Mouse (Mus musculus) neural tube, embryonic 14.5 days (tissue): ENCODE measurements around the gene Eme2. TPM values are rescaled to one million over a fixed set of nuclear protein-coding genes. Genes with fewer than 3 reads are reported as not detected.

ENCODE experiments used
- ATAC-seq: fragments of 200-750 bp; cut with Nextera tagmentation; 2 replicates; pipeline ENCODE4 v1.8.0; 2017; ENCODE audit warnings: low read depth, mild to moderate bottlenecking, moderate TSS enrichment, moderate library complexity
- H3K27ac ChIP-seq: fragments of 300-500 bp; sonication (generic); 2 replicates; pipeline ENCODE4 v1.5.1; 2014; ENCODE audit warnings: low read depth, mild to moderate bottlenecking, control low read depth, low read length, moderate library complexity, mixed read lengths
- H3K27me3 ChIP-seq: fragments of 300-500 bp; sonication (generic); 2 replicates; pipeline ENCODE4 v1.6.1; 2014; ENCODE audit warnings: low read length; ENCODE audit not compliant: control insufficient read depth, insufficient read depth
- H3K36me3 ChIP-seq: fragments of 300-500 bp; sonication (generic); 2 replicates; pipeline ENCODE4 v1.6.1; 2014; ENCODE audit warnings: low read length, mixed read lengths; ENCODE audit not compliant: control insufficient read depth, insufficient read depth
- H3K4me1 ChIP-seq: fragments of 300-500 bp; sonication (generic); 2 replicates; pipeline ENCODE4 v1.6.1; 2014; ENCODE audit warnings: low read length; ENCODE audit not compliant: control insufficient read depth, insufficient read depth
- H3K4me2 ChIP-seq: fragments of 300-500 bp; sonication (generic); 2 replicates; pipeline ENCODE4 v1.6.1; 2014; ENCODE audit warnings: mild to moderate bottlenecking, low read depth, low read length, control low read depth
- H3K4me3 ChIP-seq: fragments of 300-500 bp; sonication (generic); 2 replicates; pipeline ENCODE4 v1.5.1; 2014; ENCODE audit warnings: low read depth, low read length, control low read depth, mixed read lengths
- H3K9ac ChIP-seq: fragments of 300-500 bp; sonication (generic); replicated peaks from 2 replicates; pipeline ENCODE4 v1.6.1; 2014; ENCODE audit warnings: low read depth, mild to moderate bottlenecking, control low read depth, low read length, mixed read lengths
- H3K9me3 ChIP-seq: fragments of 300-500 bp; sonication (generic); 2 replicates; pipeline ENCODE4 v1.6.1; 2016; ENCODE audit warnings: low read length; ENCODE audit not compliant: control insufficient read depth
- WGBS: fragments of 180-500 bp; shearing (Covaris S2); extraction: QIAGEN DNeasy Blood & Tissue Kit; methylation state at CpG from one replicate; pipeline ENCODE4 v1.1.7; 2014; 5-methylcytosine and 5-hydroxymethylcytosine counted together
- polyA plus RNA-seq: library from polyadenylated mRNA; unstranded; fragments of >200 nt; fragmentation: Nextera tagmentation; extraction: Ambion mirVana; gene quantifications from 2 replicates; pipeline ENCODE4 v1.2.1, GENCODE M21; 2014

The Eme2 gene
- polyA plus RNA-seq, 1 experiment from 2014 or later: 21.4 TPM

- Histone ChIP-seq H3K4me3 (no peak overlapping the region), H3K9me3 (no peaks in the 10 kb centered on the region), H3K27me3 (no peaks in the 10 kb centered on the region), H3K4me2 (no peak overlapping the region), H3K27ac (no peak overlapping the region), H3K4me1 (peaks cover 31% of the 10 kb centered on the region), H3K9ac (no peak overlapping the region), H3K36me3 (peaks cover 46% of the 10 kb centered on the region)
- WGBS: 89% methylated on average over 12 of the region's 12 CpGs
- ATAC-seq: no peak
These were observed 2.1 kb downstream of the Eme2 start for GRCm38 (mm10) chr17:24892785-24893184.

GRCm38 (mm10) chr17:24891321-24891720, 3.6 kb downstream of the Eme2 start:
- Histone ChIP-seq H3K27ac (no peak overlapping the region), H3K9me3 (no peaks in the 10 kb centered on the region), H3K9ac (no peak overlapping the region), H3K36me3 (peaks cover 39% of the 10 kb centered on the region), H3K27me3 (no peaks in the 10 kb centered on the region), H3K4me3 (no peak overlapping the region), H3K4me1 (peaks cover 29% of the 10 kb centered on the region), H3K4me2 (no peak overlapping the region)
- 90% methylated on average over 13 of the region's 13 CpGs for WGBS
- ATAC-seq: no peak

GRCm38 (mm10) chr17:24890151-24891092, 4.5 kb downstream of the Eme2 start:
- Histone ChIP-seq H3K36me3 (peaks cover 39% of the 10 kb centered on the region), H3K4me2 (no peak overlapping the region), H3K4me3 (no peak overlapping the region), H3K27me3 (no peaks in the 10 kb centered on the region), H3K4me1 (peaks cover 25% of the 10 kb centered on the region), H3K9me3 (no peaks in the 10 kb centered on the region), H3K9ac (no peak overlapping the region), H3K27ac (no peak overlapping the region)
- 91% methylated on average over 19 of the region's 19 CpGs for WGBS
- no peak for ATAC-seq

- Histone ChIP-seq H3K27ac (no peak overlapping the region), H3K4me2 (no peak overlapping the region), H3K36me3 (peaks cover 39% of the 10 kb centered on the region), H3K4me1 (peaks cover 22% of the 10 kb centered on the region), H3K9ac (no peak overlapping the region), H3K9me3 (no peaks in the 10 kb centered on the region), H3K27me3 (no peaks in the 10 kb centered on the region), H3K4me3 (no peak overlapping the region)
- ATAC-seq: no peak
- WGBS: 89% methylated on average over 3 of the region's 3 CpGs
These were observed 6.0 kb downstream of the Eme2 start for GRCm38 (mm10) chr17:24888862-24889261.

GRCm38 (mm10) chr17:24887291-24888080, 7.4 kb downstream of the Eme2 start:
- H3K4me1 ChIP-seq: peaks cover 16% of the 10 kb centered on the region
- no peaks in the 10 kb centered on the region for H3K9me3 ChIP-seq
- H3K9ac ChIP-seq: peak overlapping the region; percentile 82
- peak overlapping the region; percentile 89 for H3K4me3 ChIP-seq
- peak overlapping the region; percentile 86 for H3K4me2 ChIP-seq
- 65% methylated on average over 18 of the region's 18 CpGs for WGBS
- H3K27ac ChIP-seq: no peak overlapping the region
- ATAC-seq: no peak
- no peaks in the 10 kb centered on the region for H3K27me3 ChIP-seq
- peaks cover 37% of the 10 kb centered on the region for H3K36me3 ChIP-seq

GRCm38 (mm10) chr17:24886932-24887271, 8.0 kb downstream of the Eme2 start:
- peak overlapping the region; percentile 62 for H3K27ac ChIP-seq
- H3K9ac ChIP-seq: peak overlapping the region; percentile 82
- peaks cover 16% of the 10 kb centered on the region for H3K4me1 ChIP-seq
- under 1% methylated on average over 18 of the region's 18 CpGs for WGBS
- no peaks in the 10 kb centered on the region for H3K9me3 ChIP-seq
- H3K27me3 ChIP-seq: no peaks in the 10 kb centered on the region
- H3K4me2 ChIP-seq: peak overlapping the region; percentile 86
- peaks cover 31% of the 10 kb centered on the region for H3K36me3 ChIP-seq
- peak overlapping the region; percentile 89 for H3K4me3 ChIP-seq
- no peak; the same call in none of the 2 replicates for ATAC-seq

- H3K27ac ChIP-seq: peak within 1 kb of the TSS; percentile 62
- no peaks in the 10 kb centered on the region for H3K27me3 ChIP-seq
- H3K9ac ChIP-seq: peak within 1 kb of the TSS; percentile 82
- H3K4me1 ChIP-seq: peaks cover 16% of the 10 kb centered on the region
- peak; percentile 97 for ATAC-seq
- under 1% methylated on average over 69 of the region's 69 CpGs for WGBS
- H3K4me3 ChIP-seq: peak within 1 kb of the TSS; percentile 89
- H3K9me3 ChIP-seq: no peaks in the 10 kb centered on the region
- peaks cover 26% of the 10 kb centered on the region for H3K36me3 ChIP-seq
- H3K4me2 ChIP-seq: peak within 1 kb of the TSS; percentile 94
These were observed 8.6 kb downstream of the Eme2 start, which contains the start of the genes Nubp2 and Spsb3 for GRCm38 (mm10) chr17:24886134-24886931. Gene Nubp2, minus strand, starts transcription at chr17:24886349. Gene Spsb3, plus strand, starts transcription at chr17:24886643.

GRCm38 (mm10) chr17:24885356-24886133, 9.3 kb downstream of the Eme2 start:
- H3K27ac ChIP-seq: no peak overlapping the region
- H3K4me1 ChIP-seq: peaks cover 16% of the 10 kb centered on the region
- H3K27me3 ChIP-seq: no peaks in the 10 kb centered on the region
- peak overlapping the region; percentile 94 for H3K4me2 ChIP-seq
- H3K9me3 ChIP-seq: no peaks in the 10 kb centered on the region
- peak overlapping the region; percentile 41 for H3K9ac ChIP-seq
- peaks cover 18% of the 10 kb centered on the region for H3K36me3 ChIP-seq
- peak overlapping the region; percentile 89 for H3K4me3 ChIP-seq
- ATAC-seq: no peak
- 25% methylated on average over 22 of the region's 22 CpGs for WGBS
